ENCODE assay signal across 8 mouse cellular contexts in genomic region chr7:27674195-27674521, GRCm38 (mm10). TPM values are rescaled to one million over a fixed set of nuclear protein-coding genes. Genes with fewer than 3 reads are reported as not detected.
A peak's percentile ranks its signal among the peaks of the same experiment; 100 is the strongest.
DNase-seq lines count a peak whose midpoint lies in the region; ATAC-seq and TF ChIP-seq lines count a peak whose summit lies in the region.

No protein-coding gene starts in this region.

- CTCF ChIA-PET in Patski (lab: Charles Lee) = interaction anchor here (0.8 kb wide), 1 partner anchor 19 kb away, joined by 3 read pairs; no protein-coding TSS in a partner anchor

- TF ChIP-seq CTCF in Patski (IDR thresholded peaks at IDR 0.05) = no peak

- no peaks in the 10 kb centered on the region for H3K9me3 ChIP-seq in heart, embryonic 15.5 days (replicated peaks)
- no peaks in the 10 kb centered on the region for H3K9me3 ChIP-seq in hindbrain, embryonic 12.5 days (replicated peaks)
- H3K9me3 ChIP-seq in midbrain, embryonic 11.5 days (ENCODE audit: control insufficient read depth, low read length) = no peaks in the 10 kb centered on the region

- no peak for DNase-seq in heart, postnatal 36 days
- DNase-seq in Patski (ENCODE audit: low read depth, low spot score) = no peak
- no peak for DNase-seq in midbrain, embryonic 11.5 days (ENCODE audit: low spot score, missing footprints)
- no peak for DNase-seq in Muller cell, postnatal 12 days (ENCODE audit: inconsistent ontology term)
- DNase-seq in adrenal gland, adult 8-10 months = no peak

- in situ Hi-C loops in Patski (cut with MboI; ENCODE audit: low pct_unique_long_range_greater_than_20kb) = no loop called here

- H3K36me3 ChIP-seq in heart, embryonic 15.5 days = no peaks in the 10 kb centered on the region
- peaks cover 15% of the 10 kb centered on the region; the same call in 1 of the 2 replicates for H3K36me3 ChIP-seq in hindbrain, embryonic 12.5 days
- no peaks in the 10 kb centered on the region for H3K36me3 ChIP-seq in midbrain, embryonic 11.5 days (ENCODE audit: control insufficient read depth, insufficient read depth, low read length)

- no peaks in the 10 kb centered on the region for H3K27me3 ChIP-seq in heart, embryonic 15.5 days
- H3K27me3 ChIP-seq in Patski = no peaks in the 10 kb centered on the region
- H3K27me3 ChIP-seq in hindbrain, embryonic 12.5 days = no peaks in the 10 kb centered on the region
- no peaks in the 10 kb centered on the region for H3K27me3 ChIP-seq in midbrain, embryonic 11.5 days (ENCODE audit: control insufficient read depth, insufficient read depth, low read length)

- no peak; the same call in 1 of the 2 replicates for ATAC-seq in heart, embryonic 15.5 days (replicated peaks; ENCODE audit: insufficient number of reproducible peaks, insufficient read depth, low FRiP score, low read depth)
- ATAC-seq in Patski = peak; percentile 67
- peak; percentile 82; the same call in 1 of the 2 replicates for ATAC-seq in hindbrain, embryonic 12.5 days (ENCODE audit: low FRiP score)
- no peak; the same call in 1 of the 2 replicates for ATAC-seq in midbrain, embryonic 11.5 days (ENCODE audit: low FRiP score)
- ATAC-seq in CD4-positive, CD25-positive, alpha-beta regulatory T cell, adult 4 months = no peak

- H3K4me3 ChIP-seq in heart, embryonic 15.5 days = peak overlapping the region; percentile 94
- H3K4me3 ChIP-seq in hindbrain, embryonic 12.5 days = peak overlapping the region; percentile 91
- H3K4me3 ChIP-seq in midbrain, embryonic 11.5 days (ENCODE audit: low read depth, low read length) = peak overlapping the region; percentile 93

- POLR2A ChIA-PET in Patski (lab: Charles Lee) = interaction anchor here (2.3 kb wide), 1 partner anchor 9 kb away, joined by 8 read pairs; no protein-coding TSS in a partner anchor

- peak overlapping the region; percentile 85 for H3K9ac ChIP-seq in heart, embryonic 15.5 days
- H3K9ac ChIP-seq in hindbrain, embryonic 12.5 days = peak overlapping the region; percentile 91
- peak overlapping the region; percentile 88 for H3K9ac ChIP-seq in midbrain, embryonic 11.5 days (ENCODE audit: low read length)

- intact Hi-C loops in heart, postnatal 36 days (cut with DNase I) = loop anchor here (5.0 kb wide), 1 partner anchor 317 kb away; the partner anchor contains the start of genes Gm20479 and Shkbp1

- under 1% methylated on average over 35 of the region's 38 CpGs for WGBS in heart, embryonic 15.5 days
- under 1% methylated on average over 38 of the region's 38 CpGs for WGBS in hindbrain, embryonic 12.5 days
- WGBS in midbrain, embryonic 11.5 days = under 1% methylated on average over 30 of the region's 38 CpGs

- H3K4me2 ChIP-seq in heart, embryonic 15.5 days = peak overlapping the region; percentile 99
- peak overlapping the region; percentile 99 for H3K4me2 ChIP-seq in hindbrain, embryonic 12.5 days (replicated peaks)
- H3K4me2 ChIP-seq in midbrain, embryonic 11.5 days = peak overlapping the region; percentile 100

- peak overlapping the region; percentile 89 for H3K27ac ChIP-seq in heart, embryonic 15.5 days
- peak overlapping the region; percentile 89; the same call in 1 of the 2 replicates for H3K27ac ChIP-seq in hindbrain, embryonic 12.5 days
- H3K27ac ChIP-seq in midbrain, embryonic 11.5 days (ENCODE audit: low read depth, low read length) = peak overlapping the region; percentile 82

- peaks cover 22% of the 10 kb centered on the region for H3K4me1 ChIP-seq in heart, embryonic 15.5 days (replicated peaks)
- H3K4me1 ChIP-seq in hindbrain, embryonic 12.5 days = peaks cover 26% of the 10 kb centered on the region
- peaks cover 21% of the 10 kb centered on the region for H3K4me1 ChIP-seq in midbrain, embryonic 11.5 days (ENCODE audit: control insufficient read depth, insufficient read depth, low read length)

RNA-seq across cellular contexts. Expression of gene Map3k10, which starts 0.2 kb away (rescaled TPM):
- polyA plus RNA-seq in heart, embryonic 15.5 days (2015; fragmentation: Nextera tagmentation; extraction: Ambion mirVana) = 3.7 and 4.5 TPM in 2 replicates
- 10 to 100 TPM; 20.6 to 23.1 TPM for total RNA-seq in heart, postnatal 36 days (2021)
- 34.0 TPM for polyA plus RNA-seq in Patski (2021)
- polyA plus RNA-seq in hindbrain, embryonic 12.5 days (2016; fragmentation: Nextera tagmentation; extraction: Ambion mirVana) = 18.8 and 19.8 TPM in 2 replicates
- 5.1 and 8.8 TPM in 2 replicates for polyA plus RNA-seq in midbrain, embryonic 11.5 days (2014; fragmentation: Nextera tagmentation; extraction: Ambion mirVana)
- 10 to 100 TPM; 28.7 to 36.3 (median 34.4) TPM for total RNA-seq in adrenal gland, adult 8-10 months (2022)
- 1 to 10 TPM in 1 of 2 experiments, under 1 TPM in 1; 0.76 to 1.5 TPM for polyA plus RNA-seq in CD4-positive, CD25-positive, alpha-beta regulatory T cell, adult 4 months (2017; shearing (Covaris generic))

RNA-seq across cellular contexts. Expression of gene Zfp607b, which starts 15.0 kb away (rescaled TPM):
- 2.0 and 2.9 TPM in 2 replicates for polyA plus RNA-seq in heart, embryonic 15.5 days (2015; fragmentation: Nextera tagmentation; extraction: Ambion mirVana)
- total RNA-seq in heart, postnatal 36 days (2021) = under 1 TPM; 0.44 to 0.60 TPM
- polyA plus RNA-seq in Patski (2021) = 1.1 TPM
- polyA plus RNA-seq in hindbrain, embryonic 12.5 days (2016; fragmentation: Nextera tagmentation; extraction: Ambion mirVana) = 6.9 and 8.7 TPM in 2 replicates
- 8.6 and 9.3 TPM in 2 replicates for polyA plus RNA-seq in midbrain, embryonic 11.5 days (2014; fragmentation: Nextera tagmentation; extraction: Ambion mirVana)
- total RNA-seq in adrenal gland, adult 8-10 months (2022) = 1 to 10 TPM; 2.0 to 4.9 (median 2.9) TPM
- 1 to 10 TPM; 3.0 to 3.6 TPM for polyA plus RNA-seq in CD4-positive, CD25-positive, alpha-beta regulatory T cell, adult 4 months (2017; shearing (Covaris generic))

RNA-seq across cellular contexts. Expression of gene Ttc9b, which starts 20.4 kb away (rescaled TPM):
- polyA plus RNA-seq in heart, embryonic 15.5 days (2015; fragmentation: Nextera tagmentation; extraction: Ambion mirVana) = 0.58 TPM in 1 of 2 replicates, not detected in the other
- total RNA-seq in heart, postnatal 36 days (2021) = not detected
- 0.12 TPM for polyA plus RNA-seq in Patski (2021)
- 19.7 and 20.4 TPM in 2 replicates for polyA plus RNA-seq in hindbrain, embryonic 12.5 days (2016; fragmentation: Nextera tagmentation; extraction: Ambion mirVana)
- 9.3 and 10.2 TPM in 2 replicates for polyA plus RNA-seq in midbrain, embryonic 11.5 days (2014; fragmentation: Nextera tagmentation; extraction: Ambion mirVana)
- not detected for total RNA-seq in adrenal gland, adult 8-10 months (2022)
- polyA plus RNA-seq in CD4-positive, CD25-positive, alpha-beta regulatory T cell, adult 4 months (2017; shearing (Covaris generic)) = not detected

RNA-seq across cellular contexts. Expression of gene Zfp60, which starts 57.0 kb away (rescaled TPM):
- polyA plus RNA-seq in heart, embryonic 15.5 days (2015; fragmentation: Nextera tagmentation; extraction: Ambion mirVana) = 15.4 and 21.9 TPM in 2 replicates
- 1 to 10 TPM; 7.9 to 8.3 TPM for total RNA-seq in heart, postnatal 36 days (2021)
- polyA plus RNA-seq in Patski (2021) = 13.1 TPM
- polyA plus RNA-seq in hindbrain, embryonic 12.5 days (2016; fragmentation: Nextera tagmentation; extraction: Ambion mirVana) = 101 and 107 TPM in 2 replicates
- 83.0 and 89.2 TPM in 2 replicates for polyA plus RNA-seq in midbrain, embryonic 11.5 days (2014; fragmentation: Nextera tagmentation; extraction: Ambion mirVana)
- 10 to 100 TPM; 15.6 to 25.6 (median 19.2) TPM for total RNA-seq in adrenal gland, adult 8-10 months (2022)
- polyA plus RNA-seq in CD4-positive, CD25-positive, alpha-beta regulatory T cell, adult 4 months (2017; shearing (Covaris generic)) = 10 to 100 TPM; 11.7 to 19.1 TPM

Comparison
In these comparisons a context has a peak if more than half of its experiments do, and no peak if none do; other contexts are left out.
1. ATAC-seq: peak in Patski (single experiment) and hindbrain, embryonic 12.5 days (single experiment); none in heart, embryonic 15.5 days (single experiment), midbrain, embryonic 11.5 days (single experiment) and CD4-positive, CD25-positive, alpha-beta regulatory T cell, adult 4 months (single experiment).
2. Peak in every context shown above with its lines, with median percentiles within 50 percentile points of each other: H3K27ac ChIP-seq, H3K4me2 ChIP-seq, H3K4me3 ChIP-seq and H3K9ac ChIP-seq.